Mouse (Mus musculus) stomach, embryonic 16.5 days (tissue): ENCODE data around the gene Zfp710. TPM values are rescaled to one million over a fixed set of nuclear protein-coding genes. Genes with fewer than 3 reads are reported as not detected.

ENCODE experiments used
- ATAC-seq: fragments of 200-750 bp; cut with Nextera tagmentation; 2 replicates; pipeline ENCODE4 v1.8.0; 2017; ENCODE audit warnings: moderate number of reproducible peaks, moderate TSS enrichment; ENCODE audit not compliant: insufficient read depth, low FRiP score
- H3K27ac ChIP-seq: fragments of 300-500 bp; sonication (generic); 2 replicates; pipeline ENCODE4 v1.5.1; 2014; ENCODE audit warnings: low read length
- H3K27me3 ChIP-seq: fragments of 300-500 bp; sonication (generic); 2 replicates; pipeline ENCODE4 v1.6.1; 2014; ENCODE audit warnings: low read length, control low read depth, mixed read lengths; ENCODE audit not compliant: control insufficient read depth, insufficient read depth
- H3K36me3 ChIP-seq: fragments of 300-500 bp; sonication (generic); 2 replicates; pipeline ENCODE4 v1.6.1; 2014; ENCODE audit warnings: low read length; ENCODE audit not compliant: control insufficient read depth, insufficient read depth
- H3K4me1 ChIP-seq: fragments of 300-500 bp; sonication (generic); 2 replicates; pipeline ENCODE4 v1.6.1; 2014; ENCODE audit warnings: low read length, control low read depth, mixed read lengths; ENCODE audit not compliant: control insufficient read depth, insufficient read depth
- H3K4me2 ChIP-seq: fragments of 300-500 bp; sonication (generic); 2 replicates; pipeline ENCODE4 v1.6.1; 2014; ENCODE audit warnings: low read depth, low read length, mixed read lengths
- H3K4me3 ChIP-seq: fragments of 300-500 bp; sonication (generic); replicated peaks from 2 replicates; pipeline ENCODE4 v1.5.1; 2014; ENCODE audit warnings: mild to moderate bottlenecking, low read length
- H3K9ac ChIP-seq: fragments of 300-500 bp; sonication (generic); 2 replicates; pipeline ENCODE4 v1.6.1; 2014; ENCODE audit warnings: low read length
- H3K9me3 ChIP-seq: fragments of 300-500 bp; sonication (generic); replicated peaks from 2 replicates; pipeline ENCODE4 v1.6.1; 2016; ENCODE audit warnings: low read length, control low read depth; ENCODE audit not compliant: control insufficient read depth
- WGBS: fragments of 180-500 bp; shearing (Covaris S2); extraction: QIAGEN DNeasy Blood & Tissue Kit; methylation state at CpG from one replicate; pipeline ENCODE4 v1.1.7; 2014; 5-methylcytosine and 5-hydroxymethylcytosine counted together
- polyA plus RNA-seq: library from polyadenylated mRNA; unstranded; fragments of >200 nt; fragmentation: Nextera tagmentation; extraction: Ambion mirVana; gene quantifications from 2 replicates; pipeline ENCODE4 v1.2.1, GENCODE M21; 2015

Zfp710 gene
- polyA plus RNA-seq, 1 experiment from 2014 or later: 16.7 TPM

DNA sequence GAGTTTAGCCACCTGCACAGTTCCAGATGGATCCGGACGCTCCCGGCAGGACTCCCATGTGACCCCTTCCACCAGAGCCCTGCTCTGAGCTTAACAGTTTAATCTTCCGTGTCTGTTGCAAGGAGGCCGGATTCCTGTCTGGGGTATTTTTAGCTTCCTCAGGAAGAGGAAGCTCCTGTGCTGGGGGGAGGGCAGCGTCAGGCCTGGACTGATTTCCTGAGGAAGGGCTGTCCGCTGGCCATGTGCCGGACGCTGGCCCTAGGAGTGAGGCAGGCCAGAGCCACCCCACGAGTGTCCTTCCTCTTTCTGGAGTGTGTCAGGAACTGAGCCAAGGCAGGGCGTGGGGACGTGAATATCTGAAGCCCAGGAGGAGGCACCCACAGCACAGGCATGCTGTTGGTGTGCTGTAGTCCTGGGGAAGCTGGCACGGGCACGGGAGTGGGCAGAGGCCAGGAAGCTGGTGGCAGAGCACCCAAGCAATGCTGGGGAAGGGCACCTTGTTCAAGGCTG, 54.2 kb downstream of the Zfp710 start:
- H3K36me3 ChIP-seq: peaks cover 11% of the 10 kb centered on the region; the same call in 1 of the 2 replicates
- no peaks in the 10 kb centered on the region for H3K27me3 ChIP-seq
- 16% methylated on average over 14 of the region's 14 CpGs for WGBS
- H3K9me3 ChIP-seq: no peaks in the 10 kb centered on the region
- ATAC-seq: peak; percentile 38; the same call in 1 of the 2 replicates
- H3K4me1 ChIP-seq: peaks cover 49% of the 10 kb centered on the region
- H3K4me3 ChIP-seq: no peak overlapping the region
- peak overlapping the region; percentile 78 for H3K27ac ChIP-seq
- peak overlapping the region; percentile 55 for H3K9ac ChIP-seq
- peak overlapping the region; percentile 28 for H3K4me2 ChIP-seq

DNA sequence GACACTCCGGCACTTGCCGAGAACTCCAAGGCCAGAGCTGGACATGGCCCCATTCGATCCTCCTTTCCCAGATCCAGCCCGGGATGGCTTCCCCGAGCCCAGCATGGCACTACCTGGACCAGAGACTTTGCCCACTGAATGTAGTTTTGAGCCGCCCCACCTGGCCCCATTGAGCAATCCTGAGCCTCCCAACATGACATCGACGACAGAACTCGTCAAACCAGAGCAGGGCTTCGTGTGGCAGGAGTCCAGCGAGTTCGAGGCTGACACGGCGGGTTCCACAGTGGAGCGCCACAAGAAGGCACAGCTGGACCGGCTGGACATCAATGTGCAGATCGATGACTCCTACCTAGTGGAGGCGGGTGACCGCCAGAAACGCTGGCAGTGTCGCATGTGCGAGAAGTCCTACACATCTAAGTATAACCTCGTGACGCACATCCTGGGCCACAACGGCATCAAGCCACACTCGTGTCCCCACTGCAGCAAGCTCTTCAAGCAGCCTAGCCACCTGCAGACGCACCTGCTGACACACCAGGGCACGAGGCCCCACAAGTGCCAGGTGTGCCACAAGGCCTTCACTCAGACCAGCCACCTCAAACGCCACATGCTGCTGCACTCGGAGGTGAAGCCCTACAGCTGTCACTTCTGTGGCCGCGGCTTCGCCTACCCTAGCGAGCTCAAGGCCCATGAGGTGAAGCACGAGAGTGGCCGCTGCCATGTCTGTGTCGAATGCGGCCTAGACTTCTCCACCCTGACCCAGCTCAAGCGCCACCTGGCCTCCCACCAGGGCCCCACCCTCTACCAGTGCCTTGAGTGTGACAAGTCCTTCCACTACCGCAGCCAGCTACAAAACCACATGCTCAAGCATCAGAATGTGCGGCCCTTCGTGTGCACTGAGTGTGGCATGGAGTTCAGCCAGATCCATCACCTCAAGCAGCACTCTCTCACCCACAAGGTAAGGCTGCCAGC, 57.3 kb downstream of the Zfp710 start:
- peaks cover 14% of the 10 kb centered on the region; the same call in 1 of the 2 replicates for H3K36me3 ChIP-seq
- ATAC-seq: no peak
- no peak overlapping the region for H3K27ac ChIP-seq
- H3K4me3 ChIP-seq: no peak overlapping the region
- H3K9me3 ChIP-seq: no peaks in the 10 kb centered on the region
- H3K4me2 ChIP-seq: no peak overlapping the region
- H3K9ac ChIP-seq: no peak overlapping the region
- peaks cover 21% of the 10 kb centered on the region for H3K4me1 ChIP-seq
- 88% methylated on average over 42 of the region's 42 CpGs for WGBS
- H3K27me3 ChIP-seq: no peaks in the 10 kb centered on the region

DNA sequence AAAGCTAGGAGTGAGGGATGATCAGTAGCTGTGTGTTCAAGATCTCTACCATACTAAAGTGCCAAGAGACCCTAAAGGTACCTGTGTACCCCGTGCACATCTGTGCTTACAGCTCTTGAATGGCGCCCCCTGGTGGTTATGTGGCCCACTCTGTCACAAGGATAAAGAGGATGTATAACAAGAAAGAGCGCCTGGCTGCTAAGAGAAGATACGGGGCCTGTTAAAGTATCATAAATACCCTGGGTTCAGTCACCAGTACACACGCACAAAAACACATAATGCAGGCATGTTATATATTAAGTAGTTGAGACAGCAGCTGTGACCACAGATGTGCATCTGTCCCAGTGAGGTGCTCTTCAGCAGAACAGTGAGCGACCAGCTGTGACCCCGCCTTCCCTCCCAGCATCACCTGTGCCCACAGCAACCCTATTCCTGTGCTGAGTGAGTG, 59.9 kb downstream of the Zfp710 start:
- peaks cover 18% of the 10 kb centered on the region for H3K36me3 ChIP-seq
- H3K4me2 ChIP-seq: no peak overlapping the region
- 50% methylated on average over 7 of the region's 7 CpGs for WGBS
- no peaks in the 10 kb centered on the region for H3K9me3 ChIP-seq
- no peak for ATAC-seq
- H3K4me1 ChIP-seq: no peaks in the 10 kb centered on the region
- H3K27ac ChIP-seq: no peak overlapping the region
- H3K9ac ChIP-seq: no peak overlapping the region
- H3K27me3 ChIP-seq: no peaks in the 10 kb centered on the region
- no peak overlapping the region for H3K4me3 ChIP-seq

DNA sequence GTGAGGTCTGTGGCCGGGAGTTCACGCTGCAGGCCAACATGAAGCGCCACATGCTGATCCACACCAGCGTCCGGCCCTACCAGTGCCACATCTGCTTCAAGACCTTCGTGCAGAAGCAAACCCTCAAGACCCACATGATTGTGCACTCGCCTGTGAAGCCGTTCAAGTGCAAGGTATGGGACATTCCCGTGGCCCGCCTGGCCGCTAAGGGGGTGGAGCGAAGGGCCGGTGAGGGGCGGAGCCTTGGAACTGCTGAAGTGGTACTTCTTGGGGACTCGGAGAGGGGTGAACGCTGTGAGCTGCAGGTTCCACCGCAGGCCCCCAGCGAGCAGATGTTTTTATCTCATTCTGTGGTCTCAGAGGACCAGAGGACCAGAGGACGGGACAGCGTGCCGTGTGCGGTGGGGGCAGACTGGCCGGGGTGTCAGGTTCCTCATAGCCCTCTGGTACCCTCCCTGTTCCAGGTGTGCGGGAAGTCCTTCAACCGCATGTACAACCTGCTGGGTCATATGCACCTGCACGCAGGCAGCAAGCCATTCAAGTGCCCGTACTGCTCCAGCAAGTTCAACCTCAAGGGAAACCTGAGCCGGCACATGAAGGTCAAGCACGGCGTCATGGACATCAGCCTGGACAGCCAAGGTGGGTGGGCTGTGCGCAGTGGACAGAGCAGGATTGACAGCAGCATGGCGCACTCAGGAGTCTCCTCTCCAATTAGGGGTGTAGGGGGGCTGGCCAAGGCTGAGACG, 61.5 kb downstream of the Zfp710 start:
- no peaks in the 10 kb centered on the region for H3K9me3 ChIP-seq
- WGBS: 79% methylated on average over 33 of the region's 33 CpGs
- ATAC-seq: no peak
- H3K4me3 ChIP-seq: no peak overlapping the region
- no peak overlapping the region for H3K27ac ChIP-seq
- peaks cover 21% of the 10 kb centered on the region for H3K36me3 ChIP-seq
- H3K4me1 ChIP-seq: no peaks in the 10 kb centered on the region
- H3K9ac ChIP-seq: no peak overlapping the region
- no peaks in the 10 kb centered on the region for H3K27me3 ChIP-seq
- no peak overlapping the region for H3K4me2 ChIP-seq

DNA sequence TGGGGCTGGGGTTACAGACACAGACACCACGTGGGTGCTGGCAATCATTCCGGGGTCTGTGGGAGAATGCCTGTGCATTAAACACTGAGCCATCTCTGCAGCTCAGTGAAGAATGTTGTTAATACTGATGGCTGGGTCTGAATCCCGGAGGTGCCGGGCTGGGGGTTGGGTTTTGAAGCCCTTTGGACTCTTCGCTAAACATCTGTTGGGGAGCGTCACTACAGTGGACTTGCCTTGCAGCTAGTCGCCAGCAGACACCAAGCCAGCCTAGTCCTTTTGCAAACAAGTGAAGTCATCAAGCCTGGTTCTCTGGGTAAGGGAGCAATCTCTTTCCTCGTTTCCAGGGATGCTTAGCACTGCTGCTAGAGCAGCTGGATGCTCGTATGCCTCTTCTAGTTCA, 63.6 kb downstream of the Zfp710 start:
- Histone ChIP-seq H3K36me3 (peaks cover 22% of the 10 kb centered on the region), H3K9me3 (no peaks in the 10 kb centered on the region), H3K4me1 (peaks cover 13% of the 10 kb centered on the region), H3K4me3 (no peak overlapping the region), H3K9ac (no peak overlapping the region), H3K27me3 (no peaks in the 10 kb centered on the region), H3K4me2 (no peak overlapping the region), H3K27ac (no peak overlapping the region; the same call in 1 of the 2 replicates)
- no peak for ATAC-seq
- WGBS: 65% methylated on average over 9 of the region's 9 CpGs

DNA sequence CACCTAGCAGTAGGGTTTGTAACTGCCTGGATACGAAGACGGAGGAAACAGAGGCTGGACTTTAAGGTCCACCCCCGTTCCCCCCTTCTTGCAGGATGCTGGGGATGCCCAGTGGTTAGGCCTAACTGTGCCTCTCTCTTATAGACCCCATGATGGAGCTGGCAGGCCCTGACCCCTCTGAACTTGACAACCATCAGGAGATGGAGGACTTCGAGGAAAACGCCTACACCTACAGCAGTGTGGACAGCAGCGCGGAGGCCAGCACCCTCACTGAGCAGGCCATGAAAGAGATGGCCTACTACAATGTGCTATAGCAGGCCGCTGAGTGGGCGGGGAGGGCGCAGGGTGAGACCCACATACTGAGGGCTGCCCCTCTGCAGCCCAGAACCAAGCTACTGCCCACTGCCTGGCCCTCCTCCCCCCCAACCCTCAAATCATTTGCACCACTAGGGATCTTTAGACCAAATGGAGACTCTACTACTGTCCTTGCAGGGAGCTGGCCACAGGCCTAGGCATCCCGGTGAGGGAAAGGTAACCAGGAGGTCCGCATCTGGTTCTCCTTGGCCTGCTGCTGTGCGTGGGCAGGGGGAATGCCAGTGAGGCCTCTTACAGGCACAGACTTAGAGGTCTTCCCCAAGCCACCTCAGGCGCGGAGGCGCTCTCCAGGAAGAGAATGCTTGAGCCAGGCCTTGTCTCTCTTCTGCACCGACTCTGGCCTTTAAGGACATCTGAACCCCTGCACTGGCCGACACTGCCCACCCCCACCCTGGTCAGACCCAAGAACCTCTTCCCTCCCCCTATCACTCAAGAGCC, 65.8 kb downstream of the Zfp710 start:
- ATAC-seq: no peak
- H3K27me3 ChIP-seq: no peaks in the 10 kb centered on the region
- H3K9me3 ChIP-seq: no peaks in the 10 kb centered on the region
- H3K4me3 ChIP-seq: no peak overlapping the region
- no peak overlapping the region for H3K27ac ChIP-seq
- WGBS: 87% methylated on average over 18 of the region's 18 CpGs
- H3K4me1 ChIP-seq: peaks cover 13% of the 10 kb centered on the region
- no peak overlapping the region for H3K9ac ChIP-seq
- H3K36me3 ChIP-seq: peaks cover 39% of the 10 kb centered on the region
- no peak overlapping the region for H3K4me2 ChIP-seq

DNA sequence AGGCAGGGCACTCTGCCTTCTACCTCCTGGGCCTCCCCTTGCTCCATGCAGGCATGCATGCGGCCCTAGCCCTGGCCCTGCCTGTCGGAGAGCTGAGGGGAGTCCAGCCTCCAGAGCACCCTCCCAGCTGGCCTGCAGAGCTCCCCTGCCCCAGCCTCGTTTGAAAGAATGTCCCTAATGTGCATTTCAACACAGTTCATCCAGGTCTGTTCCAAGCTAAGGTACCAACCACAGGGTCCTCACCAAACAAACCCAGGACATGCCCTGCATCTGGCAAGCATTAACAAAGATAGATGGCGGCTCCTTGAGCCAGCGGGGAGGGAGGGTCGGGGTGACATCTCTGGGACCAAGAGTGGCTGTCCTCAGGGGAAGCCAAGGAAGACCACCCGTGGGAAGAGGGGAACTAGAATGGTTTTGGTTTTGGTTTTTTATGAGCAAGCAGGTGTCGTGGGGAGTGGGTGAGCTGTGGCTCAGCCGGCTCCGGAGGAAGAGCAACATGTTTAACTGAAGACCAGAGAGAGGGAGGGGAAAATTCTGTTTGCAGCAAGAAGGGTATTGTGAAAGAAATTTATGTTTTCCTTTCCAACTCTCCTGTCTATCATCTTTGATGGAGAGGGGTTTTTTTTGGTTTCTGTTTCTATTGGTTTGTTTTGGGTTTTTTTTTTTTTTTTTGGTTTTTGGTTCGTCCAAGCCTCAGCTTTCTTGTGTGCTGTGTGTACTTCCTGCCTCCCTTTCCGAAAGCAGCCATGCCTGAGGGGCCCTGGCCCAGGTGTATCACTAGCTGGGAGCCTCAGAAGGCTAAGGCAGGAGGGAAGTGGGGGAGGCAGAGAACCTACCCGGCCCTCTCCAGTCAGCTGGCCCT, 66.6 kb downstream of the Zfp710 start:
- H3K4me2 ChIP-seq: no peak overlapping the region
- H3K9me3 ChIP-seq: no peaks in the 10 kb centered on the region
- H3K27ac ChIP-seq: no peak overlapping the region
- peaks cover 45% of the 10 kb centered on the region for H3K36me3 ChIP-seq
- ATAC-seq: no peak
- no peaks in the 10 kb centered on the region for H3K27me3 ChIP-seq
- H3K4me3 ChIP-seq: no peak overlapping the region
- peaks cover 13% of the 10 kb centered on the region for H3K4me1 ChIP-seq
- peak overlapping the region; percentile 33; the same call in 1 of the 2 replicates for H3K9ac ChIP-seq
- WGBS: 61% methylated on average over 13 of the region's 13 CpGs

DNA sequence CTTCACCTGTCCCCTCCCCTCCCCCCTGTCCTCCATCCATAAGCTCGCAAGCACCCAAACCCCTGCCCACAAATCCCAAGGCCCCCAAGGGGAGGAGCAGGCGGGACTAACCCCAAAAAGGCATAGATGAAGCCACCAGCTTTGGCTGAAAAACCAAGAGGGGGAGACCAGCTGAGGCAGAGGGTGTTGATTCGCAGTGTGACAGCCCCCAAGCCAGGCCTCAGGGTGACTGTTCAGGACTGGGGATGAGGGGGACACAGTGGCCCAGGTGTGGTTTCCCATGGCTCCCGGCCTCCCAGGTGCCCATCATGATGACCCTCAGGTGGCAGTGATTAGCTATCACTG, 67.2 kb downstream of the Zfp710 start:
- H3K9ac ChIP-seq: peak overlapping the region; percentile 33
- peaks cover 13% of the 10 kb centered on the region for H3K4me1 ChIP-seq
- no peaks in the 10 kb centered on the region for H3K27me3 ChIP-seq
- no peaks in the 10 kb centered on the region for H3K9me3 ChIP-seq
- WGBS: 73% methylated on average over 4 of the region's 4 CpGs
- H3K4me3 ChIP-seq: no peak overlapping the region
- no peak for ATAC-seq
- H3K4me2 ChIP-seq: no peak overlapping the region
- 0 out of 2 replicates have a peak overlapping the region, but pooled peaks have one; percentile 54 for H3K27ac ChIP-seq
- peaks cover 42% of the 10 kb centered on the region for H3K36me3 ChIP-seq
